Mouse (Mus musculus): ENCODE data around the gene Mab21l2.

DNA sequence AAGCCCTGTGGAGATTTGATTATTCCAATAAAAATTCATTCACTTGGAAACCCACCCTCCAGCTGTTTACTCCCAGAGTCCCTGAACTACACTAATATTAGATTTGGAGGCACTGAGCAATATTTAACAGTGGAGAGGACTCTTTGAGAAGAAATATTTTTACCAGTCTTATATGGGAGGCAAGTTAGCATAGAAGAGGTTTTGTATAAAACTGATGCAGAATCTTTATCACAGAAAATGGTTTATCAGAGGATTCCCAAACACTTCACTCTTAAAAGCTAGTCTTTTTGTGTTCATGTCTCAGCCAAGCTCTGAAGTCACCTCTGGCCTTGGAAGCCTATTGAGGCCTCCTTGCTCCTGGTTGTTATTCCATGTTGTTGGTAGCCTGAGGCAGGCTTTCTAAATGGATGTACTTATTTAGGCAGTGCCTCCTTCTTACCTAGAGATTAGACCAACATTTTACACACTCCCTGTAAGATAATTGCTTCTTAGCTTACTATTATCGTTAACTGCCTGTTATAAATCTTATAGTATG, 6.5 kb downstream of the Mab21l2 start:
- TF ChIP-seq POLR2A (IDR thresholded peaks at IDR 0.05; ENCODE audit: low read depth, low read length): no peak
- TF ChIP-seq CTCF (IDR thresholded peaks at IDR 0.05; ENCODE audit: borderline replicate concordance, insufficient read depth, low read length): no peak
